Mouse (Mus musculus): ENCODE measurements around the gene Actn1. TPM values are rescaled to one million over a fixed set of nuclear protein-coding genes. Genes with fewer than 3 reads are reported as not detected.

The Actn1 gene
- polyA plus RNA-seq, 1 experiment from 2014 or later = 86.2 TPM

DNA sequence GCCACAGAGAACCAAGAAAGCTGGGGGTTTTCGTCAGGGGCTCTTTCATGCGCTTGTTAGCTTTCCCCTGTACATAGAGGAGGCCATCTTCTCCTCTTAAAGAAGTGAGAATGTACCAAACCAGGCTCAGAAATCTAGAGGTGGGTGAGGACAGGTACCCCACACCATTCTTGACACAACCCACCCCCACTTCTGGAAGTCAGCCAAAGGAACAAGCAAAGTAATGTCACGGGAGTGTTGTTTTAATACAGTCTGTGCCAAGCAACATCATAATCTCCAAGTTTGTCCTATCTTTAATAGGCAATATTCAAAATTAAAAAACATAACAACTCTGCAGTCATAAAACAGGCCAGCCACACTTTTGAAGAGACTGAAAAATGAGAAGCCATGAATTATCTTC lies 92.8 kb downstream of the Actn1 start:
- Histone ChIP-seq H3K4me2 (no peak overlapping the region; the same call in 1 of the 2 replicates), H3K9me3 (ENCODE audit: low read depth, low read length) (no peaks in the 10 kb centered on the region), H3K27ac (ENCODE audit: low read depth) (no peak overlapping the region), H3K27me3 (ENCODE audit: insufficient read depth, low read length) (no peaks in the 10 kb centered on the region), H3K4me1 (ENCODE audit: insufficient read depth) (no peaks in the 10 kb centered on the region), H3K36me3 (ENCODE audit: insufficient read depth) (peaks cover 76% of the 10 kb centered on the region), H3K9ac (no peak overlapping the region), H3K4me3 (ENCODE audit: low read depth, low read length) (no peak overlapping the region)
- DNase-seq = no peak
- TF ChIP-seq CTCF (IDR thresholded peaks at IDR 0.05; ENCODE audit: low read depth) = no peak
- 73% methylated on average over 3 of the region's 3 CpGs for WGBS
- ATAC-seq (ENCODE audit: insufficient read depth) = no peak

DNA sequence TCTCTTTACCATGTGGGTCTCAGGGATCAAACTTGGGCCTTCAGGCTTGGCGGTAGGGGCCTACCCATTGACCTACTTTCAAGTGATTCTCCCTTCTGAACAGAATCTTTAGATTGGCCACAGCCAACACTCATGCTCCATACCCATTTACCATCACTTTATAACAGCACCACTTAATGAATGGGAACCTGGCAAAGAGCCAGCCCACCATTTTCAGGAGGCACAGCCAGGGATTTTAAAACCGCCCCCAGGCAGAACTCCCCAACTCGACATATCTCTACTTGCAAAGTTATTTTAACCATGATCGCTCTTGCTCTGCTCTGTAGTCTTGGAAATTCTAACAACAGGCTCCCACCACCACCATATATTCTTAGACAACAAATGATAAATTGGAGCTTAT lies 93.5 kb downstream of the Actn1 start:
- Histone ChIP-seq H3K4me1 (ENCODE audit: insufficient read depth) (no peaks in the 10 kb centered on the region), H3K27ac (ENCODE audit: low read depth) (no peak overlapping the region)

DNA sequence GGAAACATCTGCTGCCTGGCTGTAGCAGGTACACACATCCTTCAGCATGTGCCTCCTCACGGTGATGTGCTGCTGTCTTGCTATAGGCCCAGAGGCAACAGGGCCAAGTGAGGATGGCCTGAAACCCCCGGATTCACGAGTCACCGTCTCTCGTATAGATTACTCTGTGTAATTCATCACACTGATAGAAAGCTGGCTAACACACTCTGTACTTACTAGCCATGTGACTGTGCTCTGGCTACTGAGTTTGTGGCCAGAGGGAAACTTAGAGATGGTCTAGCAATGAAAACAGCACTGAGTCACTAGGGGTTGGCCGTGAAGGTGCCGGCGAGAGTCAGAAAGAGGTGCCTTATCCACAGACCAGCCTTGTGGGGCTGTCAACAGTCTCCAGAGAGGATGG lies 95.6 kb downstream of the Actn1 start:
- H3K27me3 ChIP-seq (ENCODE audit: insufficient read depth, low read length) = no peaks in the 10 kb centered on the region
- no peak overlapping the region for H3K4me3 ChIP-seq (ENCODE audit: low read depth, low read length)
- no peaks in the 10 kb centered on the region for H3K9me3 ChIP-seq (ENCODE audit: low read depth, low read length)
- ATAC-seq (ENCODE audit: insufficient read depth) (no peak), DNase-seq (no peak)
- H3K4me1 ChIP-seq (ENCODE audit: insufficient read depth) = no peaks in the 10 kb centered on the region
- TF ChIP-seq CTCF (IDR thresholded peaks at IDR 0.05; ENCODE audit: low read depth) = no peak
- H3K9ac ChIP-seq = no peak overlapping the region
- H3K36me3 ChIP-seq (ENCODE audit: insufficient read depth) = peaks cover 48% of the 10 kb centered on the region
- H3K4me2 ChIP-seq = no peak overlapping the region
- no peak overlapping the region for H3K27ac ChIP-seq (ENCODE audit: low read depth)
- 77% methylated on average over 8 of the region's 8 CpGs for WGBS

More for the DNA sequence above, 93.5 kb downstream of the Actn1 start:
- H3K9ac ChIP-seq = no peak overlapping the region
- H3K27me3 ChIP-seq (ENCODE audit: insufficient read depth, low read length) = no peaks in the 10 kb centered on the region
- TF ChIP-seq CTCF (IDR thresholded peaks at IDR 0.05; ENCODE audit: low read depth) = no peak
- no peaks in the 10 kb centered on the region for H3K9me3 ChIP-seq (ENCODE audit: low read depth, low read length)
- no peak for DNase-seq
- H3K4me2 ChIP-seq = no peak overlapping the region
- ATAC-seq (ENCODE audit: insufficient read depth) = no peak
- no peak overlapping the region for H3K4me3 ChIP-seq (ENCODE audit: low read depth, low read length)
- H3K36me3 ChIP-seq (ENCODE audit: insufficient read depth) = peaks cover 69% of the 10 kb centered on the region
- 74% methylated on average over 4 of the region's 4 CpGs for WGBS

DNA sequence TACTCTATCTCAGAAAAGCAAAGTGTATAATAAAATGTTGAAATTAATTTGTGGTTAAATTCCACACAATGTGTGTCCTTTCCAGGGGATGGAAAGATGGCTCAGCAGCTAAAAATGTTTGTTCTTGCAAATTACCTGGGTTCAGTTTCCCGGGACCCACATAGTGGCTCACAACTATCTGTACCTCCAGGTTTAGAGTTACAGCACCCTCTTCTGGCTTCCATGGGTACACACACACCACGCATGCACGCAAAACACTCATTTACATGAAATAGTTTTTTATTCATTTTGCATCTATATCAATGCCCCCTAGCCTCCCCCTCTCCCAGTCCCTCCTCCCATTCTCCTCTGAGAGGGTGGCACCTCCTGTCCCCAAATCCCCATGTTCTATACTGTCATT lies 97.7 kb downstream of the Actn1 start:
- Histone ChIP-seq H3K9ac (no peak overlapping the region), H3K27ac (ENCODE audit: low read depth) (no peak overlapping the region), H3K36me3 (ENCODE audit: insufficient read depth) (peaks cover 32% of the 10 kb centered on the region), H3K27me3 (ENCODE audit: insufficient read depth, low read length) (no peaks in the 10 kb centered on the region), H3K9me3 (ENCODE audit: low read depth, low read length) (no peaks in the 10 kb centered on the region), H3K4me3 (ENCODE audit: low read depth, low read length) (no peak overlapping the region), H3K4me1 (ENCODE audit: insufficient read depth) (no peaks in the 10 kb centered on the region), H3K4me2 (no peak overlapping the region)
- peak; percentile 38 for DNase-seq
- 73% methylated on average over 3 of the region's 3 CpGs for WGBS
- ATAC-seq (ENCODE audit: insufficient read depth) = no peak
- TF ChIP-seq CTCF (IDR thresholded peaks at IDR 0.05; ENCODE audit: low read depth) = peak; percentile 35; the same call in 1 of the 2 replicates

DNA sequence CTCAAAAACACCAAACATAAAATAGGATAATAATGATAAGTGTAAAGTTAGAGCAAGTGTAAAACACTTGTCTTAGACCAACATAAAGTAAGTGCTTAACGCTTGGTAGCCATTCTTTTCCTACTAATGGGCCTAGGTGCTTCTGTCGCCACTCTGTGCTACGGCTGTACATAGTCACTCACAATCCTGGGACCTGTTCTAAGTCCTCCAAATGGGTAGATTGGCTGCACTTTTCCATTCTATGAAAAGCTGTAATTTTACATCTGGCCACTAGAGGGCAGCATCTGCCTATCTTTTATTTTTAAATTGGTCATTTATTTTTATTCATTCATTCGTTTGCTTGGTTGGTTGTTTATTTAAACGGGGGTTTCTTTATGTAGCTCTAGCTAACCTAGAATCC lies 102.5 kb downstream of the Actn1 start:
- DNase-seq (peak; percentile 73), ATAC-seq (ENCODE audit: insufficient read depth) (no peak)
- Histone ChIP-seq H3K9me3 (ENCODE audit: low read depth, low read length) (no peaks in the 10 kb centered on the region; the same call in 1 of the 2 replicates), H3K27ac (ENCODE audit: low read depth) (no peak overlapping the region), H3K27me3 (ENCODE audit: insufficient read depth, low read length) (no peaks in the 10 kb centered on the region), H3K4me3 (ENCODE audit: low read depth, low read length) (no peak overlapping the region), H3K4me1 (ENCODE audit: insufficient read depth) (no peaks in the 10 kb centered on the region), H3K36me3 (ENCODE audit: insufficient read depth) (no peaks in the 10 kb centered on the region), H3K9ac (no peak overlapping the region), H3K4me2 (peak overlapping the region; percentile 13; the same call in 1 of the 2 replicates)
- 6% methylated on average over 5 of the region's 5 CpGs for WGBS
- peak; percentile 76 for TF ChIP-seq CTCF (IDR thresholded peaks at IDR 0.05; ENCODE audit: low read depth)

DNA sequence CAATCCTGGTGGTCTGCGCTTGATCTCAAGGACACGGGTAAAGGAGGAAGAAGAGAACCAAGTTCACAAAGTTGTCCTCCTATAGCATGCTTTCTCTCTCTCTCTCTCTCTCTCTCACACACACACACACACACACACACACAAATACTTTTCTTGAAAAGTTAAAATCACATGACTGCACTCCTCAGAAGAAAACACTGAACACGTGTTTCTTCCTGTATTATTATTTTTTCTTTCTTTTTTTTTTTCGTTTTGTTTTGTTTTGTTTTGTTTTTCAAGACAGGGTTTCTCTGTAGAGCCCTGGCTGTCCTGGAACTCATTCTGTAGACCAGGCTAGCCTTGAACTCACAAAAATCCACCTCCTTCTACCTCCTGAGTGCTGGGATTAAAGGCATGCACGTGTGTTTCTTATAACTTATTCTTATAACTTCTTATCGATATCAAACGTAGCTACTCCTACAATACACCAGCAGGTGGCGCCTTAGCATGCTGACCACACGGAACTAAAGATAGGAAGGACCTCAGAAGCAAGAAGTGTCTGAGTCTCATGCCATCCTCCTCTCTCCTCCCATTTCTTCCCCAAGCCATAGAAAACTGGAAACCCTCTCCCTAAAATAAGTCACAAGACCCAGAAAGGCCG lies 106.4 kb downstream of the Actn1 start:
- H3K4me1 ChIP-seq (ENCODE audit: insufficient read depth) = no peaks in the 10 kb centered on the region
- WGBS = 38% methylated on average over 10 of the region's 10 CpGs
- no peak overlapping the region for H3K9ac ChIP-seq
- no peak overlapping the region for H3K27ac ChIP-seq (ENCODE audit: low read depth)
- peak; percentile 84 for TF ChIP-seq CTCF (IDR thresholded peaks at IDR 0.05; ENCODE audit: low read depth)
- no peaks in the 10 kb centered on the region; the same call in 1 of the 2 replicates for H3K9me3 ChIP-seq (ENCODE audit: low read depth, low read length)
- H3K4me2 ChIP-seq = no peak overlapping the region
- no peaks in the 10 kb centered on the region for H3K27me3 ChIP-seq (ENCODE audit: insufficient read depth, low read length)
- DNase-seq (peak; percentile 85), ATAC-seq (ENCODE audit: insufficient read depth) (no peak)
- H3K4me3 ChIP-seq (ENCODE audit: low read depth, low read length) = no peak overlapping the region
- no peaks in the 10 kb centered on the region for H3K36me3 ChIP-seq (ENCODE audit: insufficient read depth)

DNA sequence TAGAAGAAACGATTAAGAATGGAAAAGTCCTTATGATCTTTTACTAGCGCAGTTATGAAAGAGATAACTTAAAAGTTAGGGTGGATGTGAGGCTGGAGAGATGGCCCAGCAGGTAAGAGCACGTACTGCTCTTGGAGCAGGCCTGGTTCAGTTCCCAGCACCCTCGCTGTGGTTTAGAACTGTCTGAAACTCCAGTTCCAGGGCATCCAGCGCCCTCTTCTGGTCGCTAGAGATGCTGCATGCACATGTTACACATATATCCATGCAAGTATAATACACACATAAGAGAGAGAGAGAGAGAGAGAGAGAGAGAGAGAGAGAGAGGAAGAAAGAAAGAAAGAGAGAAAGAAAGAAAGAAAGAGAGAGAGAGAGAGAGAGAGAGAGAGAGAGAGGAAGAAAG lies 107.1 kb downstream of the Actn1 start:
- no peak overlapping the region for H3K27ac ChIP-seq (ENCODE audit: low read depth)
- ATAC-seq (ENCODE audit: insufficient read depth) = no peak
- H3K9me3 ChIP-seq (ENCODE audit: low read depth, low read length) = no peaks in the 10 kb centered on the region; the same call in 1 of the 2 replicates
- no peaks in the 10 kb centered on the region for H3K4me1 ChIP-seq (ENCODE audit: insufficient read depth)
- no peak for DNase-seq
- TF ChIP-seq CTCF (IDR thresholded peaks at IDR 0.05; ENCODE audit: low read depth) = 0 out of 2 replicates have a peak, but pooled peaks have one; percentile 31
- no peak overlapping the region for H3K4me2 ChIP-seq
- H3K4me3 ChIP-seq (ENCODE audit: low read depth, low read length) = no peak overlapping the region
- H3K9ac ChIP-seq = no peak overlapping the region
- no peaks in the 10 kb centered on the region for H3K36me3 ChIP-seq (ENCODE audit: insufficient read depth)
- 87% methylated on average over 6 of the region's 6 CpGs for WGBS
- no peaks in the 10 kb centered on the region for H3K27me3 ChIP-seq (ENCODE audit: insufficient read depth, low read length)

Measured in lung, embryonic 14.5 days (tissue).